Mouse (Mus musculus) liver, embryonic 16.5 days (tissue): ENCODE data around the gene Qprt. TPM values are rescaled to one million over a fixed set of nuclear protein-coding genes. Genes with fewer than 3 reads are reported as not detected.

Experiments
- ATAC-seq: fragments of 200-750 bp; cut with Nextera tagmentation; 2 replicates; pipeline ENCODE4 v1.8.0; 2017; ENCODE audit warnings: low read depth, mild to moderate bottlenecking, moderate number of reproducible peaks, moderate library complexity
- H3K27ac ChIP-seq: fragments of 300-500 bp; sonication (generic); 2 replicates; pipeline ENCODE4 v1.5.1; 2014; ENCODE audit warnings: mild to moderate bottlenecking, low read length
- H3K27me3 ChIP-seq: fragments of 300-500 bp; sonication (generic); 2 replicates; pipeline ENCODE4 v1.6.1; 2014; ENCODE audit warnings: low read depth, low read length, mixed read lengths; ENCODE audit not compliant: control insufficient read depth, insufficient read depth
- H3K36me3 ChIP-seq: fragments of 300-500 bp; sonication (generic); 2 replicates; pipeline ENCODE4 v1.6.1; 2014; ENCODE audit warnings: mild to moderate bottlenecking; ENCODE audit not compliant: control insufficient read depth, insufficient read depth
- H3K4me1 ChIP-seq: fragments of 300-500 bp; sonication (generic); 2 replicates; pipeline ENCODE4 v1.6.1; 2014; ENCODE audit warnings: low read depth, low read length, mixed read lengths; ENCODE audit not compliant: control insufficient read depth
- H3K4me2 ChIP-seq: fragments of 300-500 bp; sonication (generic); 2 replicates; pipeline ENCODE4 v1.6.1; 2014; ENCODE audit warnings: low read depth, low read length, mixed read lengths
- H3K4me3 ChIP-seq: fragments of 300-500 bp; sonication (generic); 2 replicates; pipeline ENCODE4 v1.5.1; 2014; ENCODE audit warnings: low read depth, mild to moderate bottlenecking, low read length
- H3K9ac ChIP-seq: fragments of 300-500 bp; sonication (generic); 2 replicates; pipeline ENCODE4 v1.6.1; 2014; ENCODE audit warnings: low read depth, low read length
- H3K9me3 ChIP-seq: fragments of 300-500 bp; sonication (generic); replicated peaks from 2 replicates; pipeline ENCODE4 v1.6.1; 2016; ENCODE audit warnings: low read length; ENCODE audit not compliant: control insufficient read depth
- WGBS: fragments of 180-500 bp; shearing (Covaris S2); extraction: QIAGEN DNeasy Blood & Tissue Kit; methylation state at CpG from one replicate; pipeline ENCODE4 v1.1.7; 2014; ENCODE audit not compliant: insufficient replicate concordance; 5-methylcytosine and 5-hydroxymethylcytosine counted together
- polyA plus RNA-seq: library from polyadenylated mRNA; unstranded; fragments of >200 nt; fragmentation: Nextera tagmentation; extraction: Ambion mirVana; gene quantifications from 2 replicates; pipeline ENCODE4 v1.2.1, GENCODE M21; 2015

Gene Qprt
- polyA plus RNA-seq, 1 experiment from 2014 or later = 76.6 TPM

GRCm38 (mm10) chr7:127084794-127085193 is 37.2 kb downstream of the Qprt start:
- Histone ChIP-seq H3K36me3 (no peaks in the 10 kb centered on the region), H3K4me3 (no peak overlapping the region), H3K4me1 (peaks cover 37% of the 10 kb centered on the region), H3K9me3 (no peaks in the 10 kb centered on the region), H3K9ac (no peak overlapping the region), H3K27me3 (no peaks in the 10 kb centered on the region), H3K27ac (no peak overlapping the region; the same call in 1 of the 2 replicates), H3K4me2 (no peak overlapping the region)
- ATAC-seq = no peak
- WGBS = 78% methylated on average over 2 of the region's 2 CpGs

- no peaks in the 10 kb centered on the region for H3K9me3 ChIP-seq
- H3K27me3 ChIP-seq = no peaks in the 10 kb centered on the region
- no peaks in the 10 kb centered on the region for H3K36me3 ChIP-seq
- H3K4me1 ChIP-seq = peaks cover 26% of the 10 kb centered on the region
- H3K9ac ChIP-seq = no peak overlapping the region
- WGBS = 29% methylated on average over 4 of the region's 4 CpGs
- ATAC-seq = peak; percentile 65
- H3K4me2 ChIP-seq = no peak overlapping the region
- H3K4me3 ChIP-seq = no peak overlapping the region
- H3K27ac ChIP-seq = 0 out of 2 replicates have a peak overlapping the region, but pooled peaks have one; percentile 22
Observed at GRCm38 (mm10) chr7:127083689-127084088, 38.3 kb downstream of the Qprt start.

GRCm38 (mm10) chr7:127082995-127083394 is 39.0 kb downstream of the Qprt start:
- 16% methylated on average over 2 of the region's 2 CpGs for WGBS

GRCm38 (mm10) chr7:127082271-127082670 is 39.8 kb downstream of the Qprt start:
- Histone ChIP-seq H3K4me1 (peaks cover 22% of the 10 kb centered on the region), H3K36me3 (no peaks in the 10 kb centered on the region), H3K4me2 (no peak overlapping the region), H3K27me3 (no peaks in the 10 kb centered on the region), H3K27ac (no peak overlapping the region), H3K9me3 (no peaks in the 10 kb centered on the region), H3K9ac (no peak overlapping the region), H3K4me3 (no peak overlapping the region)
- no peak for ATAC-seq
- WGBS = 38% methylated on average over 8 of the region's 8 CpGs

More at GRCm38 (mm10) chr7:127082995-127083394, 39.0 kb downstream of the Qprt start:
- Histone ChIP-seq H3K9ac (no peak overlapping the region), H3K4me2 (no peak overlapping the region), H3K4me1 (peaks cover 23% of the 10 kb centered on the region), H3K4me3 (no peak overlapping the region), H3K9me3 (no peaks in the 10 kb centered on the region), H3K27ac (no peak overlapping the region), H3K36me3 (no peaks in the 10 kb centered on the region), H3K27me3 (no peaks in the 10 kb centered on the region)
- ATAC-seq = no peak

GRCm38 (mm10) chr7:127080045-127080444 is 42.0 kb downstream of the Qprt start:
- H3K36me3 ChIP-seq = no peaks in the 10 kb centered on the region
- no peak overlapping the region for H3K27ac ChIP-seq
- H3K9ac ChIP-seq = no peak overlapping the region
- H3K4me1 ChIP-seq = peaks cover 11% of the 10 kb centered on the region
- no peak overlapping the region for H3K4me3 ChIP-seq
- ATAC-seq = no peak
- WGBS = 55% methylated on average over 3 of the region's 3 CpGs
- no peak overlapping the region for H3K4me2 ChIP-seq
- H3K27me3 ChIP-seq = no peaks in the 10 kb centered on the region
- H3K9me3 ChIP-seq = no peaks in the 10 kb centered on the region

- Histone ChIP-seq H3K4me2 (no peak overlapping the region), H3K9me3 (no peaks in the 10 kb centered on the region), H3K4me3 (no peak overlapping the region), H3K27ac (no peak overlapping the region), H3K4me1 (no peaks in the 10 kb centered on the region), H3K9ac (no peak overlapping the region), H3K36me3 (no peaks in the 10 kb centered on the region), H3K27me3 (no peaks in the 10 kb centered on the region)
- WGBS = 65% methylated on average over 3 of the region's 3 CpGs
- no peak for ATAC-seq
Observed at GRCm38 (mm10) chr7:127077692-127078091, 44.3 kb downstream of the Qprt start.

GRCm38 (mm10) chr7:127076188-127076587 is 45.8 kb downstream of the Qprt start:
- WGBS = 84% methylated on average over 5 of the region's 5 CpGs
- no peak for ATAC-seq
- Histone ChIP-seq H3K4me3 (no peak overlapping the region), H3K4me2 (no peak overlapping the region), H3K9me3 (no peaks in the 10 kb centered on the region), H3K27ac (no peak overlapping the region), H3K4me1 (no peaks in the 10 kb centered on the region), H3K36me3 (no peaks in the 10 kb centered on the region), H3K27me3 (no peaks in the 10 kb centered on the region), H3K9ac (no peak overlapping the region)

- no peaks in the 10 kb centered on the region for H3K9me3 ChIP-seq
- 76% methylated on average over 4 of the region's 4 CpGs for WGBS
- no peaks in the 10 kb centered on the region for H3K4me1 ChIP-seq
- H3K9ac ChIP-seq = no peak overlapping the region
- H3K27ac ChIP-seq = no peak overlapping the region
- H3K27me3 ChIP-seq = no peaks in the 10 kb centered on the region
- no peaks in the 10 kb centered on the region for H3K36me3 ChIP-seq
- no peak overlapping the region for H3K4me3 ChIP-seq
- ATAC-seq = no peak
- no peak overlapping the region for H3K4me2 ChIP-seq
Observed at GRCm38 (mm10) chr7:127073221-127073620, 48.8 kb downstream of the Qprt start.

GRCm38 (mm10) chr7:127070871-127071413 is 51.1 kb downstream of the Qprt start:
- no peaks in the 10 kb centered on the region for H3K9me3 ChIP-seq
- H3K27me3 ChIP-seq = no peaks in the 10 kb centered on the region
- ATAC-seq = no peak
- no peak overlapping the region for H3K4me3 ChIP-seq
- H3K27ac ChIP-seq = no peak overlapping the region
- H3K9ac ChIP-seq = no peak overlapping the region
- no peaks in the 10 kb centered on the region for H3K4me1 ChIP-seq
- no peaks in the 10 kb centered on the region for H3K36me3 ChIP-seq
- WGBS = 57% methylated on average over 4 of the region's 4 CpGs
- no peak overlapping the region for H3K4me2 ChIP-seq
